Mouse (Mus musculus) spleen, adult 2 months (tissue): Measurements from ENCODE around the gene Klhdc9.

ENCODE experiments used
- CTCF ChIP-seq: fragments of 200-500 bp; IDR thresholded peaks from 2 replicates; pipeline ENCODE4 v1.5.1; 2011; ENCODE audit warnings: mild to moderate bottlenecking, inconsistent platforms; ENCODE audit not compliant: insufficient read depth, insufficient read length, insufficient replicate concordance; ENCODE audit errors: extremely low read depth
- POLR2A ChIP-seq: fragments of 200-500 bp; IDR thresholded peaks from 2 replicates; pipeline ENCODE4 v1.6.1; 2011; ENCODE audit warnings: low read depth, low read length, inconsistent platforms

- no peak for TF ChIP-seq POLR2A
- no peak for TF ChIP-seq CTCF
Measured at GRCm38 (mm10) chr1:171328244-171328643, 32.4 kb downstream of the Klhdc9 start.
